Mouse (Mus musculus) testis, adult 2 months (tissue): ENCODE data around the gene Spc25. TPM values are rescaled to one million over a fixed set of nuclear protein-coding genes. Genes with fewer than 3 reads are reported as not detected.

Source experiments
- H3K27ac ChIP-seq: fragments of 200-500 bp; 2 replicates; pipeline ENCODE4 v1.5.1; 2012; ENCODE audit warnings: low read depth, low read length; ENCODE audit not compliant: control insufficient read depth, insufficient read depth
- H3K27me3 ChIP-seq: fragments of 200-500 bp; 2 replicates; pipeline ENCODE4 v1.6.1; 2012; ENCODE audit warnings: mild to moderate bottlenecking, low read length, moderate library complexity; ENCODE audit not compliant: control insufficient read depth, insufficient read depth
- H3K36me3 ChIP-seq: fragments of 200-500 bp; 2 replicates; pipeline ENCODE4 v1.6.1; 2012; ENCODE audit warnings: mild to moderate bottlenecking, low read length; ENCODE audit not compliant: control insufficient read depth, insufficient read depth
- H3K4me1 ChIP-seq: fragments of 200-500 bp; 2 replicates; pipeline ENCODE4 v1.6.1; 2012; ENCODE audit warnings: low read length; ENCODE audit not compliant: control insufficient read depth, insufficient read depth
- H3K4me3 ChIP-seq: fragments of 200-500 bp; 2 replicates; pipeline ENCODE4 v1.5.1; 2012; ENCODE audit warnings: low read depth, mild to moderate bottlenecking, low read length, moderate library complexity, mixed read lengths; ENCODE audit not compliant: control insufficient read depth
- CTCF ChIP-seq: fragments of 200-500 bp; IDR thresholded peaks from 2 replicates; pipeline ENCODE4 v1.5.1; 2012; ENCODE audit warnings: low read depth, mild to moderate bottlenecking, inconsistent platforms, low read length, moderate library complexity; ENCODE audit not compliant: control insufficient read depth, insufficient read depth, insufficient replicate concordance
- POLR2A ChIP-seq: fragments of 200-500 bp; IDR thresholded peaks from 2 replicates; pipeline ENCODE4 v1.6.1; 2012; ENCODE audit warnings: low read depth, mild to moderate bottlenecking, inconsistent platforms, low read length, moderate library complexity; ENCODE audit not compliant: control insufficient read depth
- polyA plus RNA-seq: library from polyadenylated mRNA; depleted of rRNA; stranded (reverse); fragments of >200 nt; gene quantifications from 2 replicates; pipeline ENCODE4 v1.2.3, GENCODE M21; 2012

Spc25 gene
- polyA plus RNA-seq, 1 experiment = 6.8 TPM

DNA sequence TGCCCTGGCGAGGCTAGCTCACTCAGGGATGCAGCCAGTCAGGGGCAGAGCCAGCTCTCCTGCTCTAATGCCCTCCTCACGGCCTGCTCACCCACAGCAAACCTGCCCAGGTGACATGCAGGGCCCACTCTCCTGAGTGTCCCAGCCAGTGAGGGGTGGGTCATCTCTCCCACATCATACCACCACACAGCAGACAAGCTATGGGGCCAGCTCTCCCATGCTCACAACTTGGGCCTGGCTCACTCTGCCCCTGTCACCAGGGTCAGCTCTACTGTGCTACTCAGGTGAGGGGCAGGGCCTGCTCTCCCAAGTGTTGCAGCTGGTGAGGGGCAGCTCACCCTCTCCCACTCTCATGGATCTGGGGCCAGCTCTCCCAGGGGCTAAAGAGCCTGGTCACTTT, 18.0 kb downstream of the Spc25 start:
- Histone ChIP-seq H3K4me1 (peaks cover 2% of the 10 kb centered on the region; the same call in 1 of the 2 replicates), H3K27me3 (no peaks in the 10 kb centered on the region), H3K36me3 (no peaks in the 10 kb centered on the region), H3K4me3 (no peak overlapping the region), H3K27ac (no peak overlapping the region)
- TF ChIP-seq CTCF (no peak), POLR2A (no peak)

DNA sequence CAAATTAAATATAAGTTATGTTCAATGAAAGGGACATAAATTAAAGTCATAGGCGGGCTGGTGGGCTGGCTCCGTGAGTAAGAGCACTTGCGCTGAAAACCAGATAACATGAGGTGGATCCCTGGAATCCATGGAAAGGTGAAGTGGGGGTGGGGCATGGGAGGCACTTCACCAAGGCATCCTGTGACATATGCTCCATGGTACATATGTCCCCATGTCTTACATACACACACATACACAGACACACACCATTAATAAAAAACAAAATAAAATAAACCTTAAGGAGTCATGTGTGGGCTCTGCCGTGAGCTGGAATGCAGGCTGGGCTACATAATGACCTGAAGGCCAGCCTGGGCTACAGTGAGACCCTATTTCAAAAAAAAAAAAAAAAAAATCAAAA, 26.3 kb downstream of the Spc25 start:
- no peaks in the 10 kb centered on the region for H3K4me1 ChIP-seq
- H3K4me3 ChIP-seq = no peak overlapping the region
- no peak for TF ChIP-seq POLR2A
- no peak for TF ChIP-seq CTCF
- no peaks in the 10 kb centered on the region for H3K27me3 ChIP-seq
- H3K36me3 ChIP-seq = no peaks in the 10 kb centered on the region
- H3K27ac ChIP-seq = no peak overlapping the region

DNA sequence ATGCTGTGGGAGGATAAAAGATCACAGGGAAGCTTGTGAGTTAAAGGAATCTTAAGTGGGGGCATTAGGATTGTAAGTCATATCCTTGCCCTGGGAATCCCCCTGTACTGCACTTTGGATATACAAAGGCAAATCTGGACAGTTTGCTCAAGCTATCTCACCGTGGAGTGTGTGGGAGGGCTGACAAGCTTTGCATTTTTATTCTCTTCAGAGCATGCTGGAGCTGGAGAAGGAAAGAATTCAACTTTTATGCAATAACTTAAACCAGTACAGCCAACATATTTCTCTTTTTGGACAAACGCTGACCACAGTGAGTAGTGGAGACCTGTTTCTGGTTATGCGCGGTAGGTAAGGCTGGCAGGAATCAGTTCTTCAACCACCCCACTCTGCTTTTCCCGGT, 30.7 kb downstream of the Spc25 start:
- H3K27me3 ChIP-seq = no peaks in the 10 kb centered on the region

DNA sequence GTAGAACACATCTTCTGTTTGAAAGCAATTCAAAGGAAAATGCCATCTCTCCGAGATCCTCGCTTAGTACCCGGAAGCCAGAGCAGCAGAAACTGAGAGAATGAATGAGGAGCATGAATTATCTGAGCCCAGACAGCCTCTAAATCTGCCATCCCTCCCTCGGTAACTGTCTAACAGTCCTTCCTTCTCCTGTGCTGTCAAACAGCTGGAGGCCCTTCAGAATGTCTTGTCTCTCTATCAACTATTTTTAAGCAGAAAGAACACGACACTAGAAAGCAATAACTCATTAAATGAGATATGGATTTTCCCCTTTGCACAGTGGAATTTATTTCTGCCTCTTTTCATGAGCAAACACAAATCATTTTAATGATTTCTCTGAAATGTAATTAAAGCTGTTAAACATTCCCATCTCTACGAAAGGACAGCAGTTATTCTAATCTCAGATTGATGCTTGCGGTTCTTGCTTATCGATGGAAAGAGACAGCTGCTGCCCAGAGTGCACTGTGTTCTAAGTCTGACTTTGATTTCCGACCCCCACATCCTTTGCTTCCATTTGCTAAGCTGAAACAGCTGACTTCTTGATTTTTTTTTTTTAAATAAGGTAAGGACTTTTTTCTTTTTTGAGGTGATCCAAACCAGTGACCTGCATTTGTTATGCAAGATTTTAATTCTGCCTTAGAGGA, 35.5 kb downstream of the Spc25 start:
- Histone ChIP-seq H3K27ac (no peak overlapping the region), H3K4me3 (no peak overlapping the region), H3K36me3 (no peaks in the 10 kb centered on the region), H3K4me1 (no peaks in the 10 kb centered on the region), H3K27me3 (no peaks in the 10 kb centered on the region)
- TF ChIP-seq CTCF = no peak
- no peak for TF ChIP-seq POLR2A

More for the DNA sequence above, 30.7 kb downstream of the Spc25 start:
- no peaks in the 10 kb centered on the region for H3K36me3 ChIP-seq
- H3K27ac ChIP-seq = no peak overlapping the region
- no peaks in the 10 kb centered on the region for H3K4me1 ChIP-seq
- TF ChIP-seq POLR2A = no peak
- no peak overlapping the region for H3K4me3 ChIP-seq

DNA sequence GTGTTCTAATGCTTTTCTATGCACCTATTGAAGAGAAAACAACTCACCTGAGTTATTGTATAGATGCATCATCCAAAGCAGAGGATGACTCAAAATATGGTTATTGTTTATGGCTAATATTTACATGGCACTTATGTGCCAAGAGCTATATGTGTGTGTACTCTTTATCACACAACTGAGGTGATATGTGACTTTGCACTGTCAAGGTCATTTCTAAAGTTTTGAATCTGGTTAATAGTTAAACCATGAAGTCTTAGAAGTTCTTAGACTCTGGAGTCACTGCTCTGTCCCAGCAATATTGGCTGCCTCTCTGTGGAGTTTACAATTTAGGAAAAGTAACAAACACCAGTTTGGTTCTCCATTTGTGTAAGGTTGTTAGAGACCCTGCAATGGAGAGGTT, 47.1 kb downstream of the Spc25 start:
- TF ChIP-seq POLR2A (no peak), CTCF (no peak)
- H3K36me3 ChIP-seq = no peaks in the 10 kb centered on the region
- H3K27me3 ChIP-seq = no peaks in the 10 kb centered on the region
- no peak overlapping the region for H3K27ac ChIP-seq
- H3K4me1 ChIP-seq = no peaks in the 10 kb centered on the region; the same call in 1 of the 2 replicates
- H3K4me3 ChIP-seq = no peak overlapping the region

DNA sequence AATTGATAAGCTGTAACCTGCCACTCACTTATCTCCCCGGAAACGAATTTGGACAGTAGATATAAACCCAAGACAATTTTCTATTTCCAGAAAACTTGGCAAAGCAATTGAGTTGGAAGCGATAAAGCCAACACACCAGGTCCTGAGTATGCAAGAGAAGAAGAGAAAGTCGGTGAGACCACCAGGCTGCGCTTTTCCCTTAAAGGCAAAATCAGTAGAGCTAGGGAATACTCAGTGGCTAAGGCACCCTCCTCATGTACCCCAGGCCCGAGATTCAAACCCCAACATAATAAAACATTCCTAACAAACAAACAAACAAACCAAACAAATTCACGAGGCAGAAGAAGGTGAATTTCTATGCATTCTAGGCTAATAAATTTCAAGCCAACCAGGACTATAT, 49.7 kb downstream of the Spc25 start:
- no peaks in the 10 kb centered on the region for H3K4me1 ChIP-seq
- H3K36me3 ChIP-seq = no peaks in the 10 kb centered on the region
- no peak overlapping the region for H3K27ac ChIP-seq
- no peak overlapping the region for H3K4me3 ChIP-seq
- no peaks in the 10 kb centered on the region for H3K27me3 ChIP-seq
- TF ChIP-seq POLR2A (no peak), CTCF (no peak)

DNA sequence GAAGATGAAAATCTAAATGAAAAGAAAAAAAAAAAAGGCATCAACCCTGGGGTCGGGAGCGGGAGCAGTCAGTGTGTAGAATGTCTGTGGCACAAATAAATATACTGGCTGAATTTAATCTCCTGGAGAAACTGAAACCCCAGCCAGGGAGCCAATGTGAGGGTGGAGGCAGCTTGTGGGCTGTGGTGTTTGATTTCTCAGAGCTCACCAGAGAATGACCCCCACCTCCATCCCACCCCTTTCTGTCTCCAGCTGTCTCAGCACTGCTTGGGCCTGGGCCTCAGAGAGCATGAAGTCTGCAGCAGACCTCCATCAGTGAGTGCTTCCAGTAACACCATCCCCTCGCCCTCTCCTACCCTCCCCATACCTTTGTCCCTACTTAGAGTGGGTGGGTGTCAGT, 50.1 kb downstream of the Spc25 start:
- Histone ChIP-seq H3K36me3 (no peaks in the 10 kb centered on the region), H3K27me3 (no peaks in the 10 kb centered on the region), H3K4me1 (no peaks in the 10 kb centered on the region), H3K4me3 (no peak overlapping the region), H3K27ac (no peak overlapping the region)
- TF ChIP-seq POLR2A = no peak
- no peak for TF ChIP-seq CTCF

DNA sequence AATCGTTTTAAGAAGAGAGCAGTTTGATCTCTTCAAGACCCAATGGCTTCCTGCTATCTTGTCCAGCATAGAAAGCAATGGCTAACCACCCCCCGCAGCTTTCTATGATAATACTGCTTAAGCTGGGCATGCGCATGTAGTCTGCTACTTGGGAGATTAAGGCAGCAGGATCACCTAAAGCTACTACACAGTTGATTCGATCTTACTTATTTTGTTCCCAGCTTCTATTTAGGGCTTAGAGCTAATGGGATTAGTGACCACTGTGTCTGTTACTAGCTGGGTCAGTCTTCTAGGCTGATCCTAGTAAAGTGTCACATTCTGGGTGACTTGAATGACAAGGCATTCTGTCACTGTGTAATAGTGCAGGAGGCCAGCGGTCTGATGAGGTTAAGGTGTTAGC, 55.2 kb downstream of the Spc25 start:
- no peak overlapping the region for H3K4me3 ChIP-seq
- no peaks in the 10 kb centered on the region for H3K27me3 ChIP-seq
- TF ChIP-seq POLR2A = no peak
- TF ChIP-seq CTCF = no peak

More for the DNA sequence above, 55.2 kb downstream of the Spc25 start:
- H3K4me1 ChIP-seq = no peaks in the 10 kb centered on the region
- no peak overlapping the region for H3K27ac ChIP-seq
- no peaks in the 10 kb centered on the region for H3K36me3 ChIP-seq
